Mouse (Mus musculus) heart, adult 2 months (tissue): ENCODE data around the gene Adamtsl1. TPM values are rescaled to one million over a fixed set of nuclear protein-coding genes. Genes with fewer than 3 reads are reported as not detected.

ENCODE experiments used
- DNase-seq, 2 experiments: peaks; one replicate each; pipeline ENCODE4 v3.0.0; 2021
- H3K27ac ChIP-seq: fragments of 200-600 bp; 2 replicates; pipeline ENCODE4 v1.8.1; 2022
- H3K27me3 ChIP-seq: fragments of 200-500 bp; 2 replicates; pipeline ENCODE4 v1.6.1; 2012; ENCODE audit warnings: mild to moderate bottlenecking, low read length, inconsistent platforms, mixed read lengths; ENCODE audit not compliant: control insufficient read depth, insufficient read depth
- H3K36me3 ChIP-seq: fragments of 200-500 bp; 2 replicates; pipeline ENCODE4 v1.6.1; 2012; ENCODE audit warnings: low read length, inconsistent platforms; ENCODE audit not compliant: control insufficient read depth, insufficient read depth
- H3K4me1 ChIP-seq: fragments of 200-500 bp; 2 replicates; pipeline ENCODE4 v1.6.1; 2011; ENCODE audit warnings: low read length; ENCODE audit not compliant: control insufficient read depth, insufficient read depth
- H3K4me3 ChIP-seq: fragments of 200-600 bp; 2 replicates; pipeline ENCODE4 v1.8.1; 2022
- H3K79me2 ChIP-seq: fragments of 200-500 bp; replicated peaks from 2 replicates; pipeline ENCODE4 v1.6.1; 2012; ENCODE audit warnings: mild to moderate bottlenecking, inconsistent platforms, low read length, moderate library complexity, mixed read lengths; ENCODE audit not compliant: control insufficient read depth, insufficient read depth
- H3K9ac ChIP-seq: fragments of 200-500 bp; 2 replicates; pipeline ENCODE4 v1.6.1; 2012; ENCODE audit warnings: low read depth, mild to moderate bottlenecking, control low read depth, inconsistent platforms, low read length, mixed read lengths
- CTCF ChIP-seq: fragments of 200-600 bp; IDR thresholded peaks from 2 replicates; pipeline ENCODE4 v1.8.1; 2022; ENCODE audit warnings: antibody characterized with exemption, mild to moderate bottlenecking, moderate library complexity
- EP300 ChIP-seq: fragments of 200-500 bp; IDR thresholded peaks from 2 replicates; pipeline ENCODE4 v1.6.1; 2011; ENCODE audit warnings: low read depth, low read length, control low read depth; ENCODE audit not compliant: insufficient read depth
- POLR2A ChIP-seq: fragments of 200-500 bp; IDR thresholded peaks from 2 replicates; pipeline ENCODE4 v1.6.1; 2011; ENCODE audit warnings: mild to moderate bottlenecking, low read depth, low read length, control low read depth; ENCODE audit not compliant: insufficient read depth
- WGBS: fragments of 180-500 bp; shearing (Covaris S2); methylation state at CpG from one replicate; pipeline ENCODE4 v1.1.7; 2018; 5-methylcytosine and 5-hydroxymethylcytosine counted together
- intact Hi-C: fragments of 180-260 bp; cut with DNase I; formaldehyde crosslinking; loops from one replicate; pipeline ENCODE4 v1.15.1; 2025
- polyA plus RNA-seq: library from polyadenylated mRNA; depleted of rRNA; stranded (reverse); fragments of >200 nt; gene quantifications from 2 replicates; pipeline ENCODE4 v1.2.3, GENCODE M21; 2012
- total RNA-seq, 2 experiments: library from RNA; stranded (reverse); gene quantifications; 2 replicates each; pipeline ENCODE4 v1.2.3; 2021

The Adamtsl1 gene
- total and polyA plus RNA-seq, 3 experiments: 2.2 to 3.2 (median 2.4) TPM

GRCm38 (mm10) chr4:86159362-86159761, 645.4 kb downstream of the Adamtsl1 start:
- 39% methylated on average over 1 of the region's 1 CpGs for WGBS
- Histone ChIP-seq H3K79me2 (no peaks in the 10 kb centered on the region), H3K4me1 (no peaks in the 10 kb centered on the region), H3K27me3 (no peaks in the 10 kb centered on the region), H3K36me3 (no peaks in the 10 kb centered on the region), H3K27ac (no peak overlapping the region), H3K9ac (no peak overlapping the region), H3K4me3 (no peak overlapping the region)
- intact Hi-C loops: no loop called here
- TF ChIP-seq POLR2A (no peak), CTCF (no peak), EP300 (no peak)
- no peak for DNase-seq

GRCm38 (mm10) chr4:86170763-86171162, 656.8 kb downstream of the Adamtsl1 start:
- intact Hi-C loops: no loop called here
- TF ChIP-seq POLR2A (no peak), EP300 (no peak), CTCF (no peak)
- WGBS: 91% methylated on average over 10 of the region's 10 CpGs

GRCm38 (mm10) chr4:86171461-86171860, 657.5 kb downstream of the Adamtsl1 start:
- TF ChIP-seq CTCF (no peak), POLR2A (no peak), EP300 (no peak)
- Histone ChIP-seq H3K4me3 (no peak overlapping the region), H3K36me3 (no peaks in the 10 kb centered on the region), H3K4me1 (no peaks in the 10 kb centered on the region), H3K9ac (no peak overlapping the region), H3K27me3 (no peaks in the 10 kb centered on the region), H3K79me2 (no peaks in the 10 kb centered on the region), H3K27ac (no peak overlapping the region)
- intact Hi-C loops: no loop called here
- 63% methylated on average over 5 of the region's 5 CpGs for WGBS
- DNase-seq: no peak

More at GRCm38 (mm10) chr4:86170763-86171162, 656.8 kb downstream of the Adamtsl1 start:
- no peaks in the 10 kb centered on the region for H3K36me3 ChIP-seq
- H3K79me2 ChIP-seq: no peaks in the 10 kb centered on the region
- no peak overlapping the region for H3K27ac ChIP-seq
- H3K27me3 ChIP-seq: no peaks in the 10 kb centered on the region
- DNase-seq: no peak
- H3K4me3 ChIP-seq: no peak overlapping the region
- no peak overlapping the region for H3K9ac ChIP-seq
- no peaks in the 10 kb centered on the region for H3K4me1 ChIP-seq

GRCm38 (mm10) chr4:86177471-86177870, 663.5 kb downstream of the Adamtsl1 start:
- Histone ChIP-seq H3K27me3 (no peaks in the 10 kb centered on the region), H3K79me2 (no peaks in the 10 kb centered on the region), H3K27ac (no peak overlapping the region), H3K4me3 (no peak overlapping the region), H3K36me3 (no peaks in the 10 kb centered on the region), H3K4me1 (no peaks in the 10 kb centered on the region), H3K9ac (no peak overlapping the region)
- DNase-seq: no peak
- 82% methylated on average over 6 of the region's 6 CpGs for WGBS
- TF ChIP-seq CTCF: no peak
- no peak for TF ChIP-seq POLR2A
- TF ChIP-seq EP300: no peak
- intact Hi-C loops: no loop called here

GRCm38 (mm10) chr4:86178116-86178515, 664.1 kb downstream of the Adamtsl1 start:
- TF ChIP-seq EP300 (no peak), POLR2A (no peak), CTCF (no peak)
- intact Hi-C loops: no loop called here
- no peak overlapping the region for H3K4me3 ChIP-seq
- no peak for DNase-seq
- H3K27ac ChIP-seq: no peak overlapping the region
- no peaks in the 10 kb centered on the region for H3K79me2 ChIP-seq
- no peaks in the 10 kb centered on the region for H3K27me3 ChIP-seq
- H3K9ac ChIP-seq: no peak overlapping the region
- no peaks in the 10 kb centered on the region for H3K36me3 ChIP-seq
- no peaks in the 10 kb centered on the region for H3K4me1 ChIP-seq
- 73% methylated on average over 14 of the region's 14 CpGs for WGBS

- TF ChIP-seq POLR2A (no peak), EP300 (no peak), CTCF (no peak)
- H3K27me3 ChIP-seq: no peaks in the 10 kb centered on the region
- no peaks in the 10 kb centered on the region for H3K79me2 ChIP-seq
- H3K4me1 ChIP-seq: no peaks in the 10 kb centered on the region
- H3K4me3 ChIP-seq: no peak overlapping the region
- no peak overlapping the region for H3K9ac ChIP-seq
- no peak for DNase-seq
- WGBS: 78% methylated on average over 1 of the region's 1 CpGs
- no peaks in the 10 kb centered on the region for H3K36me3 ChIP-seq
- intact Hi-C loops: no loop called here
- H3K27ac ChIP-seq: no peak overlapping the region
Observed at GRCm38 (mm10) chr4:86183701-86184173, 669.8 kb downstream of the Adamtsl1 start.
